Mouse (Mus musculus): ENCODE measurements around the gene Cacna2d2. TPM values are rescaled to one million over a fixed set of nuclear protein-coding genes. Genes with fewer than 3 reads are reported as not detected.

The Cacna2d2 gene
- total RNA-seq (2014; rRNA removed) = 108 and 134 TPM in 2 replicates
- 7.1 and 7.6 TPM in 2 replicates for polyA plus RNA-seq (2015; fragmentation: Nextera tagmentation; extraction: Ambion mirVana)

DNA sequence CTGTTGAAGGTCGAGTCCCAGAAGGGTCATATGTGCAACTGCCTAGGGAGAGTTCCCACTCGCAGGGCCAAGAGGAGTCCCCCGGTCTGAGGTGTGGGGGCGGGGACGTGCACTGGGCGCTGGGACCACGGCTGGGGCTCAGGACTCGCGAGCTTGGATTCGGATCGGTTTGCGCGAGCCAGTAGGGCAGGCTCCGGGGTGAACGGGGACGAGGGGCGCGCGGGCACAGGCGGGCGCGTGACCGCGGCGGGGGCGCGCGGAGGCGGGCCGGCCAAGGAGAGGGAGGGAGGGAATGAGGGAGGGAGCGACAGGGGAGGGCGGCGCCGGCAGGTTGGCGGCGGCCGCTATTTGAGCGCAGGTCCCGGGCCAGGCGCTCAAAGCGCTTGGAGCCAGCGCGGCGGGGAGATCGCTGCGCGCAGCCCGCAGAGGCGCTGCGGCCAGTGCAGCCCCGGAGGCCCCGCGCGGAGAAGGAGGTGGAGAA, at the start of gene Cacna2d2:
Gene Cacna2d2, plus strand, starts transcription at position 122 of the 481 bp plus-strand sequence.
- peak within 1 kb of the TSS; percentile 84 for H3K9ac ChIP-seq (replicated peaks; ENCODE audit: low read length)
- H3K4me3 ChIP-seq (ENCODE audit: low read length) = peak within 1 kb of the TSS; percentile 78
- H3K27me3 ChIP-seq (ENCODE audit: insufficient read depth, low read length) = no peaks in the 10 kb centered on the region
- no peak for TF ChIP-seq CTCF (IDR thresholded peaks at IDR 0.05; ENCODE audit: low read depth)
- ATAC-seq = peak; percentile 77
- peak; percentile 80 for DNase-seq (ENCODE audit: low spot score)
- H3K27ac ChIP-seq = peak within 1 kb of the TSS; percentile 66; the same call in 1 of the 2 replicates
- WGBS = 1% methylated on average over 25 of the region's 54 CpGs
- no peaks in the 10 kb centered on the region for H3K9me3 ChIP-seq (ENCODE audit: low read length)
- peaks cover 6% of the 10 kb centered on the region for H3K4me1 ChIP-seq (ENCODE audit: insufficient read depth, low read length)
- no peaks in the 10 kb centered on the region for H3K36me3 ChIP-seq (ENCODE audit: insufficient read depth, low read length)
- H3K4me2 ChIP-seq (ENCODE audit: low read depth, low read length) = peak within 1 kb of the TSS; percentile 91

DNA sequence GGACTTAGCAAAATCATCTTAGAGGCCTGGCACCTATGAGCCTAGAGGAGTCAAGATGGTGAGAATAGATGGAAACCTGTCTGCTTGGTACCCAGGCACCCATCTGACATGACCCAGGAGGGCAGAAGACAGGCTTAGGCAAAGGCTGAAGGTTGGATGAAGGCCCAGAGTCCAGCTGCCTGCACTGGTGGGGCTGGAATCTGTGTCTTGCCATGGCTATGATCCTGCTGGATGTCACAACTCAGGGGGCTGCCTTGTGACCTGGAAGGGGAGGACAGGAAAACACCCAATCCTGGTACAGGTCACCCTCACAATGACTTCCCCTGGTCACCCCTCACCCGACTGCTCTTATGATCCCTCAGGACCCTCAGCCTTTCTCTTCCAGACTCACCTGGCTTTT, 44.6 kb upstream of the Cacna2d2 start:
- Histone ChIP-seq H3K4me2 (ENCODE audit: low read depth, low read length) (no peak overlapping the region), H3K9me3 (ENCODE audit: low read length) (no peaks in the 10 kb centered on the region), H3K27me3 (ENCODE audit: insufficient read depth, low read length) (no peaks in the 10 kb centered on the region), H3K27ac (no peak overlapping the region), H3K9ac (replicated peaks; ENCODE audit: low read length) (no peak overlapping the region), H3K4me1 (ENCODE audit: insufficient read depth, low read length) (no peaks in the 10 kb centered on the region), H3K4me3 (ENCODE audit: low read length) (no peak overlapping the region), H3K36me3 (ENCODE audit: insufficient read depth, low read length) (no peaks in the 10 kb centered on the region)
- no peak for DNase-seq (ENCODE audit: low spot score)
- WGBS = 60% methylated on average over 1 of the region's 1 CpGs
- TF ChIP-seq CTCF (IDR thresholded peaks at IDR 0.05; ENCODE audit: low read depth) = no peak
- no peak for ATAC-seq

DNA sequence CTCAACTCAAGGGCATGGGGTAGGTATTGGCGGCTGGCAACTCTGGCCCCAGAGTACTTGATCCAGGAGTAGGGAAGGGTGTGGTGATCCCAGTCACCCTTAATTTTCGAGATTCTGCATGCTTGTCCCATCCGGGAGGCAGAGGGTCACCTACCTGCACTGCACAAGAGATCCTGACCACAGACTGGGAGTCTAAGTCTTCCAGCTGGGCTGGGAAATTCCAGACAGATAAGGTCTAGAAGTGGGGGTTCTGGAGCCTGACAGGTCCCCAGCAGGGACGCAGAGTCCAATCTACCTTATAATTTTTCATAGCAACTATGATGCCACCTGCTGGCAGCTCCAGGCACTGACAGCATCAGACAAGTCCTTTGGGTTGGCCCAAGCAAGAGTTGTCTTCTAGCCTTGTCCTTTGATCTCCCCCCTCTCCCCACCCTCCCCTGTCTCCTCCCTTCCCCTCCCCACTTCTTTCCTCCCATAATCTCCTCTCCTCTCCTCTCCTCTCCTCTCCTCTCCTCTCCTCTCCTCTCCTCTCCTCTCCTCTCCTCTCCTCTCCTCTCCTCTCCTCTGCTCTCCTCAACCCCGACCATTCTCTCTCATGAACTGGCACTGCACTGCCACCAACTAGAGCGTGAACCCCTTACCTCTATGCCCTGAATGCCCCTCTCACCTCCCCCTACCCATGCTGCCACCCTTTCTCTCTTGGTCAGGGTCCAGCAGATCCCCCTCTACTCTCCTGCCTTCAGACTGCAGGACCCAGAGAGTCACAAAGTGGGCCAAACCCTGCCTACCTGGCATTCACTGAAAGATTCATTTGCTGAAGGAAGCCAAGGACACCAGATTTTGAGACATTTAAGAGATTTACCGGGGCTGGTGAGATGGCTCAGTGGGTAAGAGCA, 43.3 kb upstream of the Cacna2d2 start:
- no peaks in the 10 kb centered on the region for H3K36me3 ChIP-seq (ENCODE audit: insufficient read depth, low read length)
- H3K9ac ChIP-seq (replicated peaks; ENCODE audit: low read length) = no peak overlapping the region
- H3K9me3 ChIP-seq (ENCODE audit: low read length) = no peaks in the 10 kb centered on the region
- DNase-seq (ENCODE audit: low spot score) = peak; percentile 82
- WGBS = 50% methylated on average over 6 of the region's 7 CpGs
- H3K4me1 ChIP-seq (ENCODE audit: insufficient read depth, low read length) = no peaks in the 10 kb centered on the region
- no peak overlapping the region for H3K27ac ChIP-seq
- no peak overlapping the region for H3K4me2 ChIP-seq (ENCODE audit: low read depth, low read length)
- no peak overlapping the region for H3K4me3 ChIP-seq (ENCODE audit: low read length)
- TF ChIP-seq CTCF (IDR thresholded peaks at IDR 0.05; ENCODE audit: low read depth) = peak; percentile 74
- no peaks in the 10 kb centered on the region for H3K27me3 ChIP-seq (ENCODE audit: insufficient read depth, low read length)
- no peak for ATAC-seq

DNA sequence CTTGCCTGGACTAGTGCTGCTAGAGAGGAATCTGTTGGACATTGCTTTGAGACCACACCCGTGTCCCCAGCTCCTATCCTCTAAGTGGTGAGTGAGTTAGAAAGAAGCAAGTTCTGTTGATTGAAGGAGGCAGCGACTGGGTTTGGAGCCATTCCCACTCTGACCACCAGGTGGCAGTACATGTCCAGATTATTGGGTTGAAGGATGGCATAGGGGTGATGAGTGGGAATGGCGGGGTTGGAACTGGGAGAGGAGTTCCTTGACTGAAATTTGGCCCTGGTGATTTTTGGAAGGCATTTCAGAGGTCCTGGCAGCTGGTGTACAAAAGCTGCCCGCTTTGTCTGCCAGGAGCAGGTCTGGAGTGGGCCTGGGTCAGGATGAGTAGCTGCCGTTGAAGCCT, 41.8 kb upstream of the Cacna2d2 start:
- Histone ChIP-seq H3K4me3 (ENCODE audit: low read length) (no peak overlapping the region), H3K9ac (replicated peaks; ENCODE audit: low read length) (no peak overlapping the region), H3K36me3 (ENCODE audit: insufficient read depth, low read length) (no peaks in the 10 kb centered on the region), H3K27ac (no peak overlapping the region), H3K4me1 (ENCODE audit: insufficient read depth, low read length) (no peaks in the 10 kb centered on the region), H3K4me2 (ENCODE audit: low read depth, low read length) (no peak overlapping the region), H3K27me3 (ENCODE audit: insufficient read depth, low read length) (no peaks in the 10 kb centered on the region), H3K9me3 (ENCODE audit: low read length) (no peaks in the 10 kb centered on the region)
- DNase-seq (ENCODE audit: low spot score) = peak; percentile 90
- ATAC-seq = peak; percentile 60
- TF ChIP-seq CTCF (IDR thresholded peaks at IDR 0.05; ENCODE audit: low read depth) = peak; percentile 98
- 10% methylated on average over 5 of the region's 5 CpGs for WGBS

DNA sequence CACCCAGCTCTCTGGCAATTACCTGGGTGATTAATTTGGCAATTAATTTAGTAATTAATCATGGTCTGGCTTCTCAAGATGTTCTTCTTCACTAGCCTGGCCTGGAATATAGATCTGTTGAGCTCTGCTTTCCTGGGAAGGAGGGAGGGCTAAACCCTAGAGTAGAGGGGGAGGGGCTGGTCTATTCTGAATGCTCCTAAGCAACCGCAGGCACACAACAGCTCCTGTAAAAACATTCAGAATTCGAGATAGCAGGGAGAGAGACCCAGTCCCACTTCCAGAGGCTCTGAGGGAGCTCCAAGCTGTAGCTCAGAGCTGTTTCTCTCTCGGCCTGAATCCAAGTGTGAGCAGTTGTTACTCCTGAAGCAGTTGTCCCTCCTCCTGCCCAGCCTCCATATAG, 38.4 kb upstream of the Cacna2d2 start:
- peak; percentile 36; the same call in 1 of the 2 replicates for ATAC-seq
- DNase-seq (ENCODE audit: low spot score) = peak; percentile 41
- Histone ChIP-seq H3K36me3 (ENCODE audit: insufficient read depth, low read length) (no peaks in the 10 kb centered on the region), H3K9ac (replicated peaks; ENCODE audit: low read length) (no peak overlapping the region), H3K4me1 (ENCODE audit: insufficient read depth, low read length) (no peaks in the 10 kb centered on the region), H3K4me2 (ENCODE audit: low read depth, low read length) (no peak overlapping the region), H3K9me3 (ENCODE audit: low read length) (no peaks in the 10 kb centered on the region), H3K27me3 (ENCODE audit: insufficient read depth, low read length) (no peaks in the 10 kb centered on the region), H3K4me3 (ENCODE audit: low read length) (no peak overlapping the region), H3K27ac (no peak overlapping the region)
- WGBS = 6% methylated on average over 3 of the region's 3 CpGs
- no peak for TF ChIP-seq CTCF (IDR thresholded peaks at IDR 0.05; ENCODE audit: low read depth)

DNA sequence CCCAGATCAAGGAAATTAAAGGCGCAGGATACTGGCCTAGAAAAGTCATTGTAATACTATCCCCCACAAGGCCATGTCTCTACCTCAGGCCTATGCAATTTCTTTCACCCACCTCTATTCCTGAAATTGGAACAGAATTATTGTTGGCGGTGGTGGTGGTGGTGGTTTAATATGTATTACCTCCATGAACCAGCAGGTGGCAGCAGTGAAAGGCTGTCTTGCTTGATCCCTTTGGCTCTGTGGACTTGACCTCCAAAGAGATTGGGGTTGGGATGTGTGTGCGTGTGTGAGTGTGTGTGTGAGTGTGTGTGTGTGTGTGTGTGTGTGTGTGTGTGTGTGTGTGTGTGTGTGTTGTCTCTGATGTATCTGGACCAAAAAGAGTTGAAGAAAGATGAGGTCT, 32.8 kb upstream of the Cacna2d2 start:
- peak; percentile 77 for DNase-seq (ENCODE audit: low spot score)
- Histone ChIP-seq H3K4me2 (ENCODE audit: low read depth, low read length) (no peak overlapping the region), H3K9ac (replicated peaks; ENCODE audit: low read length) (no peak overlapping the region), H3K4me3 (ENCODE audit: low read length) (no peak overlapping the region), H3K4me1 (ENCODE audit: insufficient read depth, low read length) (no peaks in the 10 kb centered on the region), H3K27me3 (ENCODE audit: insufficient read depth, low read length) (no peaks in the 10 kb centered on the region), H3K27ac (no peak overlapping the region), H3K9me3 (ENCODE audit: low read length) (no peaks in the 10 kb centered on the region), H3K36me3 (ENCODE audit: insufficient read depth, low read length) (no peaks in the 10 kb centered on the region)
- TF ChIP-seq CTCF (IDR thresholded peaks at IDR 0.05; ENCODE audit: low read depth) = peak; percentile 96
- ATAC-seq = peak; percentile 48; the same call in 1 of the 2 replicates
- 9% methylated on average over 3 of the region's 3 CpGs for WGBS

DNA sequence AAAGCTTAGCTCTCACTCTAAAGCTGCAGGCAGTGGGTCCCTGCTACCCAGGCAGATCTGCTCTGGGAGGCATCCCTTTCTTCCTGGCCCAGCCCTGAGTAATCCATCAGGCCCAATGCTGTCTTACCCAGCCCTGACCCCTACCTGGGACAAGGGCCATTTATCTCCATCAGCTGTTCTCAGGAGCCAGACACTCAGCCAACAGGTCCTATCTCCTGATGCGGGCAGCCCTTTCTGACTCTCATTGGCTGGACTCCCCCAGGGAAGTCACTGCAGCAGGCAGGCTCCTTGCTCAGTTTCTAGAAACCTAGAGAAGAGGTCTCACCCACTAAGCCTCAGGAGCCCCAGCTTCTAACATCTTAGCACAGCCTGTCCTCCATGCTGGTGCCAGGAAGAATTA, 31.1 kb upstream of the Cacna2d2 start:
- H3K4me3 ChIP-seq (ENCODE audit: low read length) = no peak overlapping the region
- no peaks in the 10 kb centered on the region for H3K36me3 ChIP-seq (ENCODE audit: insufficient read depth, low read length)
- no peak overlapping the region for H3K9ac ChIP-seq (replicated peaks; ENCODE audit: low read length)
- DNase-seq (ENCODE audit: low spot score) = no peak
- 92% methylated on average over 1 of the region's 1 CpGs for WGBS
- no peak overlapping the region for H3K4me2 ChIP-seq (ENCODE audit: low read depth, low read length)
- TF ChIP-seq CTCF (IDR thresholded peaks at IDR 0.05; ENCODE audit: low read depth) = no peak
- no peaks in the 10 kb centered on the region for H3K9me3 ChIP-seq (ENCODE audit: low read length)
- ATAC-seq = no peak
- no peaks in the 10 kb centered on the region for H3K4me1 ChIP-seq (ENCODE audit: insufficient read depth, low read length)
- H3K27me3 ChIP-seq (ENCODE audit: insufficient read depth, low read length) = no peaks in the 10 kb centered on the region
- no peak overlapping the region for H3K27ac ChIP-seq
